Mouse (Mus musculus) cerebellum, adult 2 months (tissue): ENCODE measurements around the gene Med10.

Source experiments
- CTCF ChIP-seq: fragments of 200-500 bp; IDR thresholded peaks from 2 replicates; pipeline ENCODE4 v1.5.1; 2011; ENCODE audit warnings: low read depth, mild to moderate bottlenecking, control low read depth, low read length, moderate library complexity, borderline replicate concordance; ENCODE audit not compliant: insufficient read depth
- POLR2A ChIP-seq: fragments of 200-500 bp; IDR thresholded peaks from 2 replicates; pipeline ENCODE4 v1.6.1; 2011; ENCODE audit warnings: low read length, control low read depth, borderline replicate concordance; ENCODE audit not compliant: insufficient read depth

- TF ChIP-seq POLR2A (no peak), CTCF (no peak)
These were observed 13.5 kb upstream of the Med10 start for GRCm38 (mm10) chr13:69788704-69789103.
